Mouse (Mus musculus): ENCODE results near the gene Gm5105. TPM values are rescaled to one million over a fixed set of nuclear protein-coding genes. Genes with fewer than 3 reads are reported as not detected.

The Gm5105 gene
- total RNA-seq, 2 experiments from 2014 or later = 0.21 TPM; not detected in 1

DNA sequence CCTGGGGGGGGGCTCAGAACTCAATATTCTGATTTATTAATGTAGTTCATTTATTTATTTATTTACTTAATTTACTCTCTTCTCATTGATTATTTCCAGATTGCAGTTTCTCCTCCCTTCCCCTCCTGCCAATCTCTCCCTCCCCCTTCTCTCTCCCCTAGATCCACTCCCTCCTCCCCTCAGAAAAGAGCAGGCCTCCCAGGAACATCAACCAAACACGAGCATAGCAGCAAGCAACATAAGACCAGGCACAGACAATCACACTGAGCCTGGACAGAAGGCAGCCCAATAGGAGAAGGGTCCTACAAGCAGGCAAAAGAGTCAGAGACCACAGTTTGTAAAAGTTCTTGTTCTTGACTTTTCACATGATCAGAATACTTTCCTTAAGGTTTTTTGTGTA lies 3.8 kb upstream of the Gm5105 start:
- intact Hi-C loops (cut with DNase I) = no loop called here

DNA sequence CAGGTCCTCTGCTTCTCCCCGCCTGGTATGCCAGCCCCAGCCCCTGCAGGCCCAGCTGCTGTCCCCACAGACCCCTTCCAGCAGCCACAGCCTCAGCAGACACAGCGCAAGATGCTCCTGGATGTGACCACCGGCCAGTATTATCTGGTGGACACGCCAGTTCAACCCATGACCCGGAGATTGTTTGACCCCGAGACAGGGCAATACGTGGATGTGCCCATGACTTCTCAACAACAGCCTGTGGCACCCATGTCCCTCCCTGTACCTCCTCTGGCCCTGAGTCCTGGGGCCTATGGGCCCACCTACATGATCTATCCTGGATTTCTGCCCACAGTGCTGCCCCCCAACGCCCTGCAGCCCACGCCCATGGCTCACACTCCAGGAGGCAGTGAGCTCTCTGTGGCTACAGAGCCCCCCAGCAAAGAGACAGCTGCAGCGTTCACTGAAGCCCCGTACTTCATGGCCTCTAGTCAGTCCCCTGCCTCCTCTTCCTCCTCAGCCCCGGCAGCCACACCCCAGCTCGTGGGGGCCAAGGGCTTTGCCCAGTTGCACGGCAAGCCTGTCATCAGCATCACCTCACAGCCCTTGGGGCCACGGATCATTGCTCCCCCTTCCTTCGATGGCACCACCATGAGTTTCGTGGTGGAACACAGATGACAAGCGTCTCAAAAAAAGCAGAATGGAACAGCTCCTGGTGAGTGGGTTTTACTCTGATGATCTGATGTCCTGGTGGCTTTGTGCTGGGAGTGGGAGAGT lies 2.7 kb upstream of the Gm5105 start:
- DNase-seq (ENCODE audit: low spot score in 2 of 2) = no peak
- intact Hi-C loops (cut with DNase I) = loop anchor here (5.0 kb wide), 2 partner anchors 72 to 153 kb away; partner anchors contain the start of genes Lamtor3, Mttp and Trmt10a

More for the DNA sequence above, 3.8 kb upstream of the Gm5105 start:
- no peak for DNase-seq (ENCODE audit: low spot score in 2 of 2)

GRCm38 (mm10) chr3:138068103-138068502 lies 915 bp upstream of the Gm5105 start:
- DNase-seq (ENCODE audit: low spot score in 2 of 2) = no peak
- intact Hi-C loops (cut with DNase I) = loop anchor here (5.0 kb wide), 2 partner anchors 74 to 151 kb away; partner anchors contain the start of genes Lamtor3, Mttp and Trmt10a

- DNase-seq (ENCODE audit: low spot score in 2 of 2) = peak; percentile 35 to 72
- intact Hi-C loops (cut with DNase I) = loop anchor here (5.0 kb wide), 2 partner anchors 76 to 149 kb away; partner anchors contain the start of genes Lamtor3, Mttp and Trmt10a
These were observed 786 bp downstream of the Gm5105 start for GRCm38 (mm10) chr3:138066348-138066856.

- intact Hi-C loops (cut with DNase I) = loop anchor here (5.0 kb wide), 2 partner anchors 76 to 149 kb away; partner anchors contain the start of genes Lamtor3, Mttp and Trmt10a
These were observed 1.3 kb downstream of the Gm5105 start for GRCm38 (mm10) chr3:138065930-138066329.

GRCm38 (mm10) chr3:138064732-138065645 lies 2.2 kb downstream of the Gm5105 start, which contains the start of gene 1110002E22Rik:
1110002E22Rik (plus strand) TSS chr3:138065052.
- DNase-seq (ENCODE audit: low spot score in 2 of 2) = peak in 1 of 2 experiments; percentile 87
- intact Hi-C loops (cut with DNase I) = loop anchor here (5.0 kb wide), 2 partner anchors 77 to 148 kb away; partner anchors contain the start of genes Lamtor3, Mttp and Trmt10a

More at GRCm38 (mm10) chr3:138065930-138066329, 1.3 kb downstream of the Gm5105 start:
- no peak for DNase-seq (ENCODE audit: low spot score in 2 of 2)

GRCm38 (mm10) chr3:138063731-138064329 lies 3.4 kb downstream of the Gm5105 start:
- intact Hi-C loops (cut with DNase I) = no loop called here

GRCm38 (mm10) chr3:138062673-138063072 lies 4.5 kb downstream of the Gm5105 start:
- intact Hi-C loops (cut with DNase I) = no loop called here
- DNase-seq (ENCODE audit: low spot score in 2 of 2) = no peak

More at GRCm38 (mm10) chr3:138063731-138064329, 3.4 kb downstream of the Gm5105 start:
- no peak for DNase-seq (ENCODE audit: low spot score in 2 of 2)

DNA sequence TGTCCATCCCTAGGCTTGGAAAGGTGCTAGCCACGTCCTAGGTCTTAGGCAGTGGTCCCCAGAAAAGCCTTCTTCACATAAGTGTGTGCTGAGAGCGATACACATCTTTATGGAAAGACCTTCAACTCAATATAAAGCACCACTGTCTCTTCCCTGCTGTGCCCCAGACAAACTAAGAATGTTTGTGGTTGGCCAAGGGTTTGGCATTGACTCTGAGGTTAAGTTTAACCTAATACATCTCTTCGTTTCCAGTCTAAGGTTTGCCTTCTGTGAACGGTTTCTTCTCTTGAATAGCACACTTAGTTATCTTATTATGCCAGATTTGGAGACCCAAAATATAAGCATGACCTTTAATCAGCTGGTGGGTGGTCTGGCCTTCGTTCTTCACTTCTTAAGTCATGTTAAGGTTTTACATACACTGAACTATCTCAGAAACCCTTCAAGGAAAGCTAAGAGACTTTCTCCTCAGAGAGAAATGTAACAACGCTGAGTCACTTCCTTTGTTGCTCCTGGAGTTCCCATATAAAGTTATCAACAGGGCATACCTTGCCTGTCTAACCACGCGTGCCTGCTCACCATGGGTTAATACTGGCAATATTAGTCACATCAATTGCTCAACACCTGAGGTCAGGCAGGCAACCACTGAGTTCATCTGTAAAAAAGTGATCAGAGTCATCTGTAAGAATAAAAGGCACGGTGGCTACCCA lies 5.8 kb downstream of the Gm5105 start:
- intact Hi-C loops (cut with DNase I) = no loop called here
- DNase-seq (ENCODE audit: low spot score in 2 of 2) = no peak

GRCm38 (mm10) chr3:138060429-138060828 lies 6.8 kb downstream of the Gm5105 start:
- intact Hi-C loops (cut with DNase I) = no loop called here
- no peak for DNase-seq (ENCODE audit: low spot score in 2 of 2)

DNA sequence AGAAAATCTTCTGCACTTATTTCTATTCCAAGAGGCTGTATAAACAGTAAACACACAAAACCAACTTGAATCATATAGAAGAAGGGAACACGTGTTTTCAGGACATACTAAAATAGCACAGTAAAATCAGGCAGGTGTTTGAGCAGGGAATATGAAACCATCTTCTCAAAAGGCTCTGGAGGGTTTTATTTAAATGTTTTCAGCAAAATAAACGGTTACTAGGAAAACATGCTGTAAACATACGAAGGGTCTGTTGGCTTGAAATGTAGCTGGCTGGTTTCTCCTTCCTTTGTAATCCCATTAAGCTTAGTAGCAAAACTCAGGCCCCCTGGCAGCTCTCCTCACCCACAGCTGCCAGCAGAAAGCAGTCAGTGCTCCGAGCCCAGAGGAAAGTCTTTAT lies 9.0 kb downstream of the Gm5105 start:
- intact Hi-C loops (cut with DNase I) = no loop called here

DNA sequence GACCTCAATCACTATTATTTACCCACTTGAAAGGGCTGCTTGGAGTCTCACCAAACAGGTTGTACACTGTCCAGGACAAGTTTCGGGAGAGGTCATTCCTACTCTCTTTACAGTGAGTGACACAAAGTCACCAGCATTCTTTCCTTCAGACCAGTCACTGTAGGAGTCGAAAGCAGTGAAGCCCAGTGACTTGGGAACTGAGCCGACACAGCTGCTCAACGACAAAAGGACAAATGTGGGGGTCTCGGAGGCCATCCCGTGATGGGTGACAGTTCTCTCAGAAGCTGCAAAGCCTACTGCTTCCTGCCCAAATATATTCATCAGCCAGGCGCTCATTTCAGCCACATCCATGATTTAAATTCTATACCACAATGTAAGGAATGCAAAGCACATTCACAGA lies 10.2 kb downstream of the Gm5105 start:
- intact Hi-C loops (cut with DNase I) = no loop called here
- no peak for DNase-seq (ENCODE audit: low spot score in 2 of 2)

More for the DNA sequence above, 9.0 kb downstream of the Gm5105 start:
- DNase-seq (ENCODE audit: low spot score in 2 of 2) = no peak

GRCm38 (mm10) chr3:138053969-138054368 lies 13.2 kb downstream of the Gm5105 start:
- no peak for DNase-seq (ENCODE audit: low spot score in 2 of 2)
- intact Hi-C loops (cut with DNase I) = no loop called here

- intact Hi-C loops (cut with DNase I) = no loop called here
- DNase-seq (ENCODE audit: low spot score in 2 of 2) = no peak
These were observed 15.8 kb downstream of the Gm5105 start for GRCm38 (mm10) chr3:138051431-138051830.

DNA sequence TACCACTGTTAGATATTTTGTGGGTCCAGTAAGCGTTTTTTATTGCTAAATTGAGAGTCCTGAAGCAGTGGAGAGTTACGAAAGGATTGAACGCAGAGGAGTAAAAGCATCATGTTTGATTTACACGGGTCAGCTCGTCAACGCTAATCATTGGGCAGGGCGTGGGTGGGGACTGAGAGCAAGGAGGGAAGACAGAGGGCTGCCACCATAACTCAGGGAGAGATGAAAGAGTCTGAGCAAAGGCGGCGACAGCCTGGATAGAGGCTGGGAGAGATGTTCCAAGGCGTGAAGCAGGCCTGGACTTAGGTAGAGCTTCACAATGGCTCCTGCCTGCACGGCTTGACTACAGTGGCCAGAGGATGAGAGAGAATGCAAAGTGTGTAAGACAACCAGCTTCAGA lies 16.4 kb downstream of the Gm5105 start:
- DNase-seq (ENCODE audit: low spot score in 2 of 2) = no peak
- intact Hi-C loops (cut with DNase I) = no loop called here

GRCm38 (mm10) chr3:138049555-138049954 lies 17.6 kb downstream of the Gm5105 start:
- intact Hi-C loops (cut with DNase I) = no loop called here
- no peak for DNase-seq (ENCODE audit: low spot score in 2 of 2)

DNA sequence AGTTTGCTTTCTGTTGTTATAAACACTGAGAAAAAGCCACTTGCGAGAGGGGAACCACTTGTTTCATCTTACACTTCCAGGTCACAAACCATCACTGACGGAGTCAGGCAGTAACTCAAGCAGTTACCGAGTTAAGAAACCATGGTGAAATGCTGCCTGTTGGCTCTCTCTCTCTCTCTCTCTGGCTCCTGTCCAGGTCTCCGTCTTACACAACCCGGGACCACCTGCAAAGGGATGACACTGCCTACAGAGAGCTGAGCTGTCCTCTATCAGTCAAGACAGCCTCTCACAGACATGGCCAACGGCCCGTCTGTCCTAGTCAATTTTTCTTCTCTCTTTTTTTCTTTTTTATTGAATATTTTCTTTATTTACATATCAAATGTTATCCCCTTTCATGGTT lies 23.9 kb downstream of the Gm5105 start:
- DNase-seq (ENCODE audit: low spot score in 2 of 2) = no peak

GRCm38 (mm10) chr3:138041591-138042301 lies 25.4 kb downstream of the Gm5105 start:
- no peak for DNase-seq (ENCODE audit: low spot score in 2 of 2)
- intact Hi-C loops (cut with DNase I) = no loop called here

More for the DNA sequence above, 23.9 kb downstream of the Gm5105 start:
- intact Hi-C loops (cut with DNase I) = no loop called here
